Mouse (Mus musculus) G1E (cell line): Measurements from ENCODE around the gene Tbx1.

Experiments
- CTCF ChIP-seq: IDR thresholded peaks from 2 replicates; pipeline ENCODE4 v1.5.1; 2012; ENCODE audit warnings: low read depth, low read length, inconsistent platforms, mixed read lengths
- TAL1 ChIP-seq: conservative IDR thresholded peaks from 2 replicates; pipeline ENCODE4 v1.6.1; 2012; ENCODE audit warnings: low read depth, low read length, inconsistent platforms, mixed read lengths

- TF ChIP-seq CTCF (no peak), TAL1 (no peak)
Observed at GRCm38 (mm10) chr16:18585676-18586075, 4.8 kb downstream of the Tbx1 start.
